13 mouse cellular contexts compared by ENCODE assay signal in genomic region chr10:82974201-82974600, GRCm38 (mm10). TPM values are rescaled to one million over a fixed set of nuclear protein-coding genes. Genes with fewer than 3 reads are reported as not detected.
DNase-seq lines count a peak whose midpoint lies in the region; ATAC-seq lines count a peak whose summit lies in the region.
"Had no signal": no experiment of that assay in that cellular context is flagged by ENCODE, and none has a peak within 500 bp of the region (broad histone marks: within the 10 kb centered on the region; RNA-seq: fewer than 3 reads in every experiment).

No protein-coding gene starts in this region.

- ATAC-seq in liver, embryonic 11.5 days (replicated peaks; ENCODE audit: low FRiP score), result peak; percentile 86
- no peak for ATAC-seq in forebrain, embryonic 16.5 days
- ATAC-seq in midbrain, embryonic 16.5 days, result no peak
- ATAC-seq in hindbrain, embryonic 13.5 days (ENCODE audit: low FRiP score), result no peak

- peak; percentile 22 for DNase-seq in B cell, adult 2 months
- peak; percentile 79 for DNase-seq in MEL-GATA-1-ER (ENCODE audit: extremely low read depth, low read depth)
- DNase-seq in liver, embryonic 11.5 days (ENCODE audit: low spot score), result no peak
- peak; percentile 33 for DNase-seq in splenic B cell, adult 2 months (ENCODE audit: low read depth, low spot score)
- DNase-seq: cerebellum, postnatal 25 days; heart, adult 18-20 months; kidney, adult 9 months had no signal

- 49% methylated on average over 5 of the region's 5 CpGs for WGBS in liver, embryonic 11.5 days
- 79% methylated on average over 5 of the region's 5 CpGs for WGBS in forebrain, embryonic 16.5 days
- WGBS in midbrain, embryonic 16.5 days, result 74% methylated on average over 5 of the region's 5 CpGs
- WGBS in hindbrain, embryonic 13.5 days, result 73% methylated on average over 5 of the region's 5 CpGs

- H3K27ac ChIP-seq in liver, embryonic 11.5 days (ENCODE audit: low read depth, low read length), result no peak overlapping the region
- H3K27ac ChIP-seq in forebrain, embryonic 16.5 days (ENCODE audit: low read length), result no peak overlapping the region
- no peak overlapping the region for H3K27ac ChIP-seq in midbrain, embryonic 16.5 days (ENCODE audit: low read length)
- no peak overlapping the region for H3K27ac ChIP-seq in hindbrain, embryonic 13.5 days
- H3K27ac ChIP-seq: hindbrain, embryonic 10.5 days; limb, embryonic 12.5 days had no signal

- H3K36me3 ChIP-seq in liver, embryonic 11.5 days (ENCODE audit: control insufficient read depth, insufficient read depth, low read length), result no peaks in the 10 kb centered on the region
- H3K36me3 ChIP-seq in splenic B cell, adult 2 months (ENCODE audit: control insufficient read depth, insufficient read depth, low read length, poor library complexity, severe bottlenecking), result no peaks in the 10 kb centered on the region
- H3K36me3 ChIP-seq in forebrain, embryonic 16.5 days (ENCODE audit: control insufficient read depth, insufficient read depth), result no peaks in the 10 kb centered on the region
- no peaks in the 10 kb centered on the region for H3K36me3 ChIP-seq in midbrain, embryonic 16.5 days (ENCODE audit: control insufficient read depth, insufficient read depth, low read length)
- no peaks in the 10 kb centered on the region for H3K36me3 ChIP-seq in hindbrain, embryonic 13.5 days
- H3K36me3 ChIP-seq: hindbrain, embryonic 10.5 days; limb, embryonic 12.5 days had no signal

- H3K9me3 ChIP-seq in liver, embryonic 11.5 days (ENCODE audit: control insufficient read depth, low read length), result no peaks in the 10 kb centered on the region
- no peaks in the 10 kb centered on the region for H3K9me3 ChIP-seq in forebrain, embryonic 16.5 days (ENCODE audit: control insufficient read depth, low read length)
- H3K9me3 ChIP-seq in midbrain, embryonic 16.5 days (replicated peaks; ENCODE audit: control insufficient read depth, low read length, poor library complexity, severe bottlenecking), result no peaks in the 10 kb centered on the region
- no peaks in the 10 kb centered on the region for H3K9me3 ChIP-seq in hindbrain, embryonic 13.5 days
- H3K9me3 ChIP-seq: hindbrain, embryonic 10.5 days; limb, embryonic 12.5 days had no signal

- no peak overlapping the region for H3K4me2 ChIP-seq in liver, embryonic 11.5 days
- no peak overlapping the region for H3K4me2 ChIP-seq in forebrain, embryonic 16.5 days (ENCODE audit: low read length)
- H3K4me2 ChIP-seq in midbrain, embryonic 16.5 days (ENCODE audit: low read length), result no peak overlapping the region
- no peak overlapping the region for H3K4me2 ChIP-seq in hindbrain, embryonic 13.5 days
- H3K4me2 ChIP-seq: limb, embryonic 12.5 days had no signal

- H3K27me3 ChIP-seq in liver, embryonic 11.5 days (replicated peaks; ENCODE audit: control insufficient read depth, insufficient read depth, low read length), result 0 out of 2 replicates have a peak, but pooled peaks cover 4% of the 10 kb centered on the region
- no peaks in the 10 kb centered on the region for H3K27me3 ChIP-seq in splenic B cell, adult 2 months (ENCODE audit: control insufficient read depth, insufficient read depth, low read length, poor library complexity, severe bottlenecking)
- no peaks in the 10 kb centered on the region for H3K27me3 ChIP-seq in forebrain, embryonic 16.5 days (replicated peaks; ENCODE audit: control insufficient read depth, insufficient read depth, low read length)
- no peaks in the 10 kb centered on the region for H3K27me3 ChIP-seq in midbrain, embryonic 16.5 days (ENCODE audit: control insufficient read depth, insufficient read depth, low read depth, low read length)
- no peaks in the 10 kb centered on the region for H3K27me3 ChIP-seq in hindbrain, embryonic 13.5 days

- H3K9ac ChIP-seq in liver, embryonic 11.5 days (ENCODE audit: low read depth, low read length), result no peak overlapping the region
- H3K9ac ChIP-seq in forebrain, embryonic 16.5 days (replicated peaks; ENCODE audit: low read depth, low read length), result no peak overlapping the region
- no peak overlapping the region for H3K9ac ChIP-seq in midbrain, embryonic 16.5 days (ENCODE audit: low read depth, low read length)
- H3K9ac ChIP-seq in hindbrain, embryonic 13.5 days, result no peak overlapping the region
- H3K9ac ChIP-seq: limb, embryonic 12.5 days had no signal

- peaks cover 16% of the 10 kb centered on the region for H3K4me1 ChIP-seq in liver, embryonic 11.5 days (replicated peaks; ENCODE audit: control insufficient read depth, insufficient read depth, low read length)
- H3K4me1 ChIP-seq in forebrain, embryonic 16.5 days (replicated peaks; ENCODE audit: control insufficient read depth, insufficient read depth, low read length), result no peaks in the 10 kb centered on the region
- H3K4me1 ChIP-seq in midbrain, embryonic 16.5 days (ENCODE audit: control insufficient read depth, insufficient read depth, low read length), result no peaks in the 10 kb centered on the region
- no peaks in the 10 kb centered on the region for H3K4me1 ChIP-seq in hindbrain, embryonic 13.5 days (replicated peaks)

- no peak overlapping the region for H3K4me3 ChIP-seq in liver, embryonic 11.5 days (ENCODE audit: low read depth, low read length)
- no peak overlapping the region for H3K4me3 ChIP-seq in forebrain, embryonic 16.5 days (replicated peaks; ENCODE audit: low read length)
- no peak overlapping the region for H3K4me3 ChIP-seq in midbrain, embryonic 16.5 days (ENCODE audit: low read depth, low read length)
- no peak overlapping the region for H3K4me3 ChIP-seq in hindbrain, embryonic 13.5 days
- H3K4me3 ChIP-seq: hindbrain, embryonic 10.5 days; limb, embryonic 12.5 days; megakaryocyte, embryonic 14.5 days had no signal

RNA-seq across cellular contexts. Expression of gene Chst11, which starts 11.1 kb away (rescaled TPM):
- 2.9 and 3.1 TPM in 2 replicates for polyA plus RNA-seq in liver, embryonic 11.5 days (2014; fragmentation: Nextera tagmentation; extraction: Ambion mirVana)
- polyA plus RNA-seq in forebrain, embryonic 16.5 days (2015; fragmentation: Nextera tagmentation; extraction: Ambion mirVana), result 3.4 TPM in 2 replicates
- 3.2 and 4.1 TPM in 2 replicates for polyA plus RNA-seq in midbrain, embryonic 16.5 days (2015; fragmentation: Nextera tagmentation; extraction: Ambion mirVana)
- polyA plus RNA-seq in hindbrain, embryonic 13.5 days (2015; fragmentation: Nextera tagmentation; extraction: Ambion mirVana), result 2.7 and 3.2 TPM in 2 replicates
